Mouse (Mus musculus) bone marrow, adult 2 months (tissue): Measurements from ENCODE around the gene Ikzf2.

Experiments used
- CTCF ChIP-seq: fragments of 200-500 bp; IDR thresholded peaks from 2 replicates; pipeline ENCODE4 v1.5.1; 2011; ENCODE audit warnings: low read length, control low read depth; ENCODE audit not compliant: control insufficient read depth, insufficient read depth
- POLR2A ChIP-seq: fragments of 200-500 bp; IDR thresholded peaks from 2 replicates; pipeline ENCODE4 v1.6.1; 2011; ENCODE audit warnings: low read depth, mild to moderate bottlenecking, control low read depth, low read length, borderline replicate concordance; ENCODE audit not compliant: control insufficient read depth

- TF ChIP-seq CTCF (no peak), POLR2A (no peak)
Observed at GRCm38 (mm10) chr1:69612076-69612475, 75.0 kb downstream of the Ikzf2 start.
